Mouse (Mus musculus) thymus, postnatal 25 days (tissue): Measurements from ENCODE around the gene A930009A15Rik.

ENCODE experiments used
- DNase-seq: peaks from one replicate; pipeline ENCODE4 v3.0.0; 2022

A930009A15Rik gene

DNA sequence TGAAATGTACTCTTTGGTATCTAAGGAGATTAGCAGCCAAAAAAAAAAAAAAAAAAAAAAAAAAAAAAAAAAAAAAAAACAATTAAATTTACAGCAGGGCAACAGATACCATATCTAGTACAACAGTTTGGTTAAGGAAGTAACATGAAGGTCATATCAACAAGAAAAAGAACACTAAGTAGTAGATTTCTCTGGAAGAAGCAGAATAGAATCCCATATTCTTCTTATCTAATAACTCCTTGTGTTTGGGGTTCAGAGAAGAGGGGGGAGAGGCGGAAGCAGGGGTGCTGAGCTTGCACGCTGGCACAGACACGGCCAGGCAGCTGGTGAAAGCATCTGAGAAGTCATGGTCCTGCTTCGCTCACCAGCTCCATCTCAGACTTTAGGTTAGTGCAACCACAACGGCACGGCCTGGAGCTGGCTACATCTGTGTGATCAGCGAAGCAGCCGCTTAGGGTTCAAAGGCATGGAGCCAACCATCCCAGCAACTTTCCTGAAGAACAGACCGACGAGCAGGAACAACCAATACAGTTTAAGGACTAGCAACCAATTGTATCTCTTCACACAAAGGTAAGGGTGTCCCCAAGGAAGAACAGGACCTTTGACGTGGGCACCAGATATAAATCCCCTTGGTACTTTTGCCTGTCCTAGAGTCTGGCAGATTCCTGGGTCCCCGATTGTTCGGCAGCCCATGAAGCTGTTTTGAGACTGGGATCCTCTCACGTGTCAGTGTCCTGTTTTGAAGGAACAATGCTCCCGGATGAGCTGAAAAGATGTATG is at the start of gene A930009A15Rik:
Gene A930009A15Rik, plus strand, starts transcription at position 275 of the 780 bp plus-strand sequence.
- no peak for DNase-seq

DNA sequence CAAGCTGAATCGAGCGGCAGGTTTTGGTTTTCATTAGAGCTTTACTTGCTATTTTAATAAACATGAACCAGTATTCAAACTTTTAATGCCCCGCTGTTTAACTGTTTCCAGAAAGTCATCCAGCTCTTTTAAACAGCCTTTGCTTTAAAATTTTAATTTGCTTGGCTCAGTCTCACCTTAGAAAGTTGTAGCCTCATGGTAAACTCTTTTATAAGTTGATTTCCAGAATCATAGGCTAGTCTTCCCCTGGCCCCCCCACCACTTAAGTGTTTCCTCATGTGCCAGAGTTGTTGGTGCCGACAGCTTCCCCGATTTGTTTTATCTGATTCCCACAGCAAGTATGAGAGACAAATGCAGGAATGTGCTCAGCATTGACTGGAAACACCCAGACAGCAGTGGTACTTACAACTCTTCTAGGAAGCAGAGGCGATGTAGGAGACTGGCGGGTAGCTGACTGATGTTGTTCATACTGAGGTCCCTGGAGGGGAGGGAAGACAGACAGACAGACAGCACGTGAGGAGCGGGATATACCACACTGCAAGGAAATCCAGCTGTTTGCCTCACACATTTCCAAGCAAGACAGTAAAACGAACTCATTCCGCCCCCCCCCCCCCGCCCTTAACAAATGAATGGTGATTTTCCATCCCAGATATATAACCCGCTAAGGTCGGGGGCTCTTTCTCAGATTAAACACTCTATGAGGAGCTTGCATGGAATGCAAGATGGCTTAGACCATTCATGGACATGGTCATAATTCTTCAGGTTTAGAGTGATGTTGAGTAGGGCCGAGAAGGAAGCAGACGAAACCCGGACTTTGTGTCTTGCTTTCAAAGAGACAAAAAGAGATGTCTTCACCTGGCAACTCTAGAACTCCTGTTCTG is 49.3 kb upstream of the A930009A15Rik start:
- no peak for DNase-seq

DNA sequence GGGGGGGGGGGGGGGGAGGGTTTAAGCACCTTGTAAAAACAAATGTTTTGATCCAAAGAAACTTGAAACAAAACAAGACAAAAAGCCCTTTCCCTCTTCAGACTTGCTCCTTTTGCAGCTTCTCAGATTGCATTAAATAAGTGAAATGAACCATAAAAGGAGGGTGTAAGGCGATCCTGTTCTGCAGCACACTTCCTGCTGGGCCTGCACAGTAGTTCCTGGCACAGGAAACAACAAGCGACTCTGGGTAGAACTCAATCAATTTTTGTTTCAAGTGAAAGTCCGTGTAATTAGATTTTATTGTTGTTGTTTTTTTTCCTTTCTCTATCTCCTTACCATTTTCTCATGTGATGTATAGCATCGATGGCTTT is 48.7 kb upstream of the A930009A15Rik start:
- DNase-seq: no peak

DNA sequence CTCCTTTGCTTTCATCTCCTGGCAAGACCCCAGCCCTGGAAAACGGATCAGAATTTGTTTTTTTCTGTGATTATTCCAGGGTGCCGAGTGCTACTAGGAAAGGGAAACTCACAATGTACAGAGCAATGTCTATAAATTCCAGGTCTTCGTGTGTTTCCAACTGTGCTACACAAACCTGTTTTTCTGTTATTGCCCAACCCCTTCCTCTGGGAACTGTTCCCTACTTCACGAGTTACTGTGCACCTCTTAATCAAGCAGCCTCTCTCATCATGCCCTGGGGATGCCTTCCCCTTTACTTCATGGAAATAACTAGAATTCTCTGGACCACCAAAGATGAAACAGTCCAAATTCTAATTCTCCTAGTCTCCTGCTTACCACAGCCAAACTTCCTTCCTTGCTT is 40.9 kb upstream of the A930009A15Rik start:
- no peak for DNase-seq

DNA sequence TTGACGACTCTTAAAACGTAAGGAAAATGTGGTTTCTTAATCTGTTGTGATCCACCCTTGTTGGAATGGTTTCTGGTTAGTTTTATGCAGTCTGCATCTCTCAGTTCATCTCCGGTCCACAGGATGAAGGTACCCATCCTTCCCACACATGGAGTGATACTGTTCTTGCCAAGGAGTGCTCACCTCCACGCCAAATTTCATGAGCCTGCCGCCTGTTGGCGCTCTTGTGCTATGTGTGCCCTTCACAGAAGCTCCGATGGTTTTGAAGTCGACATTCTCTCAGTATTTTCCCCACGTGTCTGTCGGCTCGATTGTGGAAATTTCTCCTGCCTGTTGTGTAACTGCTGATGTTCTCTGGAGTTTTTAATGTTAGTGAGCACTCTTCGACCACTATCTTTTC is 40.0 kb upstream of the A930009A15Rik start:
- no peak for DNase-seq

DNA sequence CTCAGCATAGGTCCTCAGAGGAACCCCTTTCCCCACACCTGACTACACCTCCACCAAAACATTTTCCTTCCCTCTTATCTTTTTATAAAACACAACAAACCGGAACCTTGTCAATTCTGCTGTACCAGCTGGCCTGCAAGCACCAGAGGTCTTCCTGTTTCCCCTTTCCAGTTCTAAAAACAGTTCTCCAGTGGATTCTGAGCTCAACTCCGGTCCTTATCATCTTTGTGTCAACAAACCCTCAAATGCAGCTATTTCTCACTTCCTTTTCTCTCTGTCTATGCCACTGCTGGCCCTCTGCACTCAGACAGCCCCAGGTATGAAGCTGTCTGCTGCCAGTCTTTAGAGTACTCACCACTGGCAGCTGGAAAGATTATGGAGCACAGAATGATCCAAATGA is 39.0 kb upstream of the A930009A15Rik start:
- no peak for DNase-seq

DNA sequence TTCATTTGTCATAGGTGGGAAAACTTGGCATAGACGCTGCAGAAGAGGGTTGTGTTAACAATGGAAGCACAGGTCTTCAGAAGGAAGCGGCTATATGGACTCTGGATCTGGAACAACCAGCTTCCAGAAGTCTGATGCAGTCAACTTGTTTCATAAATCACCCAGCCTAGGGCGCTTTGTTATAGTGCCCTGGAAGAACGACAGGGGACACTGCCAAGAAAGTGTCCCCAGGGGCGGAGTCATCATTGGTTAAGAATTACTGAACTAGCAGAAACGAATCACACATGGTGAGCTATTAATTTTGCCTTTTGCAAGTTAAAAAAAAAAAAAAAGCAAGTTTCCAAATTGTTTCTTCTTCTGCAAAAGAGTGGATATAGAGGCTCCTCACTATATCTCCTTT is 26.9 kb upstream of the A930009A15Rik start:
- DNase-seq: no peak

DNA sequence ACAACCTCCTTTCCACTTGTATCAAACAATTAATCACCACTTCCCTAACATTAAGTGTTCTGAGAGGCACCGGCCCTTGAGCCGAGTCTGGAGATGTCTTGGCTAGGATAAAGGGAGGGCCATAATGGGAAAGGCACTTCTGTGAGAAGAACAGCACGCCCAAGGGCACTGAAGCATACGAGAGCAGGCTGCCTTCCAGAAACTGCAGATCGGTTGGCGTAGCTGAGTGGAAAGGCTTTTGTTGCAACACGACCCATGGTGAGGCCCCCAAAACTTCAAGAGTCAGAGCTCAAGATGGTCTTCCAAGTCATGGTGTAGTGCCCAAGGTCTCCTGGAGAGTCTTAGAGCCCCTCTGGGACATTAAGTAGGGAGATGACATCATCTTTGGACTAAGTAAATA is 19.5 kb upstream of the A930009A15Rik start:
- DNase-seq: no peak

DNA sequence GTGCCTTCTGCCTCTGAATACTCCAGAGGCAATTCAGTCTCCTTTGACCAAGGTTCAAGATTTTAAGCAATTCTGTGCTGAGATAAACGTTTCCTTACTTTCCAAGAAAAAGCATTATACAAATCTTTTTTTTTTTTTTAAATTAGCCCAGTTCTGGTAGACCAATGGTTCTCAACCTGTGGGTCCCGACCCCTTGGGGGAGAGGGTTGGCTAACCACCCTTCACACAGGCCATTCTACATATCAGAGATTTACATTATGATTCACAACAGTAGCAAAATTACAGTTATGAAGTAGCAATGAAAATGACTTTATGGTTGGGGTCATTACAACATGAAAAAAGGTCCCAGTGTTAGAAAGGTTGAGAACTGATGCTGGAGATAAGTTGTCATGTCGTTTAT is 18.7 kb upstream of the A930009A15Rik start:
- DNase-seq: no peak

DNA sequence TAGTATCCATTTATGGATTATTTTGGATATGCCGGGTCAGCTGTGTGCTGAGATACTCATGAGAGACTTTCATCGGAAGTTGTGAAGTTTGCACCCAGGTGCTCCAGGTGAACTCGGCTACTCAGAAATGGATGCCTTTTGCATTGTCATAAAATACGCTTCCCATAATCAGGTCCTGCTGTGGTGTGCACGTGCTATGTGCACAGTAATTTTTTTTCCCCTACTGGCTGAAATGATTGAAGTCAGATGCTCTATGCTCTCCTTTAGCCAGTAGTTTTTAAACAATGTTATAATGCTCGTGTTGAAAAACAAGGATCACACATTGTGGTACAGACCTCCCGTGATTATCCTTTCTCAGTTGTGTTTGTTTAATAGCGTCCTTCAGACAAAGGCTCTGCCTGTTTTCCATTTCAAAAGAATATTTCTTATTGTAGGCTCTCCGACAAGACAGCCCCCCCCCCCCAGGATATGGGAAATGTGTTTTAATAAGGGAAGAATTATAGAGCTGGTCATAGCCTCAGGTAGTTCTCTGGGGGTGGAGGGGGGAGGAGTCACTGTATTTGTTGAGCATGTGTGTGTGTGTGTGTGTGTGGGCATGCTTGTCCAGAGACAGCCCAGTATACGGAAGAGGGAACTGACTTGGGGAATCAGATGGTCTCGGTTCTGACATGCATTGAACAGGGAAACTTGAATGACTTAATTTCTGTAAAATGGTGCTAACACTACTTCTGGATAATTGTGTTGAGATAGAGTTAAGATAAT is 16.3 kb upstream of the A930009A15Rik start:
- no peak for DNase-seq

DNA sequence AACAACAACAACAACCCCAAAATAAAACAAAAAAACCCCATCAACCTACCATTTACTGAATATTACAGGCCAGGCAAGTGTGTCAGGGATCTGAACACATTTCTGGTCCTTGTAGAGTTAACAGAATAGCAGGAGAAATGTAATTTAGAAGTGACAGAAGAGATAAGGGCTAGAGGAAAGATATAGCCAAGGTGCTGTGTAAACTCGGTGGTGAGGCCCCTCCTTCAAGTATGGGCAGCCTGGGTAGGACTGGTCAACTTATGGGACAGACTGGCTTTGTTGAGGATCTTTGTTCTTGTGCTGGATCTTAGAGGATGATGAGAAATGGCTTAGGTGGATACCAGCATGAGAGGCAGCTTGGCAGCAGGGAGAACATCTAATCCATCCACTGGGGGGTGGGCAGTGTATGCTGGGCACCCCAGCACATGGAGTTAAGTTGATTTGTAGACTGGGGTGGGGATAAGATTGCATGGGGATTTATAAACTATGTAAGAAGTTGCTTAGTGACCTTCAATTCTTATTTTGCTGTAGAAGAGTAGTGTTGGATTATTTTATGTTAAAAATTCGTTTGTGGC is 14.5 kb upstream of the A930009A15Rik start:
- no peak for DNase-seq

DNA sequence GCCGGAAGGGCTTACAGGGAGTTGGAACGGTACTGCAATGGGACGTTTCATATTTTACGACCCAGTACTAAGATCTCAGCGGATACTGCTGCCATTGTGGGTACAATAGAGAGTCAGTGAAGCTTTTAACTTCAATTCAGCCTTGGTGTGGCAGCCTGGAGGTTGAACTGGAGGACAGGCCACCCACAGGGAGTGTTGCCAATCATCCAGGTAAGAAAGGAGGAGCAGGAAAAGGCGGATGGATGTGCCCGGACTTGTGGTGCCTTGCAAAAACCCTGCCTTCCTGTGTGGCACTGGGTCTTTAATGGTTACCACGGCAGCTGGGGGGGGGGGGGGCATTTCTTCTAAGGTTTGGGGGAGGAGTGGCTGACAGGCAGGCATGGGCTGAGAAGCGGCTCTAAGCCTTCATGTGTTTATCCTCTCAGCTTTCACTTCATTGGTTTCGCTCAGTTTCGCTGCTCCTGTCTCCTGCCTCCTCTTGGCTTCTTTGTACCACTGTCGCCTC is 13.0 kb upstream of the A930009A15Rik start:
- DNase-seq: no peak

DNA sequence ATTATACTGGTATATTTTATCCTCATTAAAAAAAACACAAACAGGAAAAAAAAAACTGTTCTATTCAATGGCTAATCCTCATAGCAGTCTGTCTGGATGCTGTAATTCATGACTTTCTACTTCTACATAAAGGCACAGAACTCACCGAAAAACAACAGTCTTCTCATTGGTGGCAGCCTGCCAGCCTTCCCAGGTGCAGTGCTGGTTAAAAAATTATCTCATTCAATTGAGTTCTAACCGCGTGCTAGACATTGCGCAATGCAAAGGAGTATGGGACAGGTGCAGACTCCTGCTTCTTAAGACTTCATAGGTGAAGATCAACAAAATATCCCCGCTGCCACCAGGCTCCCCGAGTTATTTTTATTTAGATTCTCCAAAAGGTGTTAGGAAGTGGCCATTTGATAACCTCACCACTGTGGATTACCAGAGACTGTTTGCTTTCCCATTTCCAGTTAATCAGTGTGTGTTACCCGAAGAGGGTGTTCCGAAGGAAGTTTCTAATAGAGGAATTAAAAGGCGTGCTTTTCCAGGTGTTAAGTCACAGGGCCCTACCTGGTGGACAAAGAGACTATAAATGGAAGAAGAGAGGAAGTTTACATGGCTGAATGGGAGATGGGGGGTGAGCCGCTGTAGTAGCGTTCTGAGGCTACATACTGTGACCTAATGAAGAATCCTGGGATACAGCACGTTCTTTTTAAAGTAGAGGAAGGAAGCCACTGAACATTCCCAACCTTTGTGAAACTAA is 8.5 kb upstream of the A930009A15Rik start:
- no peak for DNase-seq

DNA sequence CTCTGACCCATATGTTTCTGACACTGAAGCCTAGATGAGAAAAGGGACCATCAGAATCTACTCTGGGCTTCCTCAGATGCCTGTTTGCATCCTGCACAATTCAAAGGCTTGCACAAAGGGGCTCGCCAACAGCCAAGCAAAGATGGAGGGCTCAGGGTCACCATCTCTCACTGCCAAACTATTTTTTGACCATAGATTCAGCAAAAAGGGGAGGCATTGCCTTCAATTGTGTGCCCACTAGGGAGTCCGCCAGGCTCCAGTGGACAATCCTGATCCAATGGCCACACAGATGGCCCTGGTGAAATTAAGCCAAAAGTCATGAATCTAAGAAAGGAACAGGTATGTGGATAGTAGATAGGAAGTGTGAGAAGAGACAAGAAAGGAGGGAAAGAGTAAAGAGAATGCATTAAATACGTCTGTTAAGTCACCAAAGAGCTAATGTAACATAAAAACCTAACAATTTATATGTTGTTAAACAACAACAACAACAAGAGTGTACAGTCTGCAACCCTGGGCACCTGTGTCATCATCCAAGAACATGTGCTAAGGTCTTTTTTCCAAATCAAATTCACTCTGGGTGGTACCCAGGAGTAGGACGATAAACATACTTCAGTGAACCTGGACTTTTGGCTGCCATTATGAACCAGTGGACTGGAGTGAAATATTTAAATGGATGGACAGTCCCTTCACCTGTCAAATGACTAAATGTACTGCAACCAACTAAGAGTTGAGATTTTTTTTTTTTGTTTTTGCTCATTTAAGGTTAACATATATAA is 6.7 kb upstream of the A930009A15Rik start:
- DNase-seq: no peak

DNA sequence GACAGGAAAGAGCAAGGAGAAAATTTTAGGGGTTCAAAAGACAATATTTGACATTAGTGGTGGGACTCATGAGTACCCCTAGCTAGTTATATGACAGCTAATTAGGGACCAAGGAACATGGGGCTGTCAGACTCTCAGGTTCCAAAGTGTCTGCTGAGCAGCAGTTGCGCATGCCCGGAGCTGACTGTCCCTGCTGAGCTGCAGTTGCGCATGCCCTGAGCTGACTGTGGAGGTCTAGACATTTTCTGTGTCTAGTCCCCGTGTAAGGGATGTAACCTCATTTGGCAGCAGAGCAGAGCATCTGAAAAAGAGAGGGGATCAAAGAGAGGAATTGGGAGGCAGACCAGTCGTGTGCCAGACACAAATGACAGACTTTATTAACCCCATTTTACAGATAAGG is 5.8 kb upstream of the A930009A15Rik start:
- DNase-seq: no peak

DNA sequence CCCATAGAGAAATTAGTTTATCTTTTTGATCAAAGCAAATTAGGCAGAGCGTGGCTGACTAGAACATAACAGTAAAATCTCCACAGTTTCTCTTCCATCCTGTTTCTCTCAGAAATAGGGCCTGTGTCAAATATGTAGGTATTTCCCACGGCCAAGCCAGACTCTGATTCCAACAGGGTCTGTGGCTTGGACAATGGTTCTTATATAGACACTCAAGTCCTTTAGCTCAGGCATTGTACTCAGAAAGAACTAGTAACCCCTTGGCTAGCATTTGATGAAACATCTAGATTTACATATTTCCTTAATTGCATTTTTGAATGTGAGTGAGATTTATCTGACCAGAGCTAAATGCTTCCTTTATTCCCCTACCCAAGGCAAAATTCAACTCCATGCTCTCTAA is 791 bp downstream of the A930009A15Rik start:
- no peak for DNase-seq

DNA sequence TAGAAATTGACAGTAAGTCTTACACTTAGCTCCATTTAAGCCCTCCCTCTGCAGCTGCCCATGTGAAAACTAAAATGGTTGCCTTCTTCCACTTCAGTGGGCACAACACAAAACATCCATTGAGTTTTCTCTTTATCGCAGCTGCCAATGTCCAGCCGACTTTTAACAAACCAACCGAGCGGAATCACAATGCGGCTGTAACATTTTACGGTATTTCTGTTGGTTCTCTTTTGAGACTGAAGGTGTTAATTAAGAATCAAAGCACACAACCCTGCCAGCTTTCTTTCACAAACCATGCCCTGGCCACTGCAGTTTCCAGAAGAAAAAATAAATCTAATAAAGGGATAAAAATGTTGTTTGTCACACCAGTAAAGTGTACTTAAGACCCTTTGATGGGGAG is 1.5 kb downstream of the A930009A15Rik start:
- DNase-seq: no peak

DNA sequence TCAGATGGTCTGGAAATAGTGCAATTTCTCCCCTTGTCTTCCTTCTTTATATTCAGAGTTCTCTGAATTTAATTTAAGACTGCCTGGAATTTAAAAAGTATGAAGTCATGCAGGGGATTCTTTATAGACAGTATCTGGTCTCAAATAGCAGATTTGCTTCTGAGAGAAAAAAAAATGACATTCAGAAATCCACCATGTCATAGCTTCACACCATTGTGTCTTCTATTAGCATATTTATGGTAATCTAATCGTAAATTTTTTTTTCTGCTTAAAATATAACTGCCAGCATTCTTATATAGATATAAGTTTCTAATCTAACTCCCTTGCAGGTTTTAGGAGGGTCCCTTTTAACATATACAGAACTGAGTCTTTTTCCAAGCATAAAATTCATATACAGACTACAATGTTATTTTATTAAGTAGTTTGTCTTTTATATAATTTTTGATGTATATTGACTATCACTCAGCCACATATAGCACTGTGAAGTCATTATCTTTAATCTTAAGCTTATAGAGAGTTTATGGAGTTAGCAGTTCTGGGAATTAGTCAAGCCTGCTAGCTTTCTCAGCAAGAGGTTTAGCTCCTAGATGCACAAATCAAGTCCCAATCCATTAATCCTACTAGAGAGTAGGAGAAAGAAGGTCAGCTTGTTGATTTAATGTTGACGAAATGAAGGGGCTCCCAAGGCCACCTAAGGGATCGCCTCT is 2.1 kb downstream of the A930009A15Rik start:
- no peak for DNase-seq

DNA sequence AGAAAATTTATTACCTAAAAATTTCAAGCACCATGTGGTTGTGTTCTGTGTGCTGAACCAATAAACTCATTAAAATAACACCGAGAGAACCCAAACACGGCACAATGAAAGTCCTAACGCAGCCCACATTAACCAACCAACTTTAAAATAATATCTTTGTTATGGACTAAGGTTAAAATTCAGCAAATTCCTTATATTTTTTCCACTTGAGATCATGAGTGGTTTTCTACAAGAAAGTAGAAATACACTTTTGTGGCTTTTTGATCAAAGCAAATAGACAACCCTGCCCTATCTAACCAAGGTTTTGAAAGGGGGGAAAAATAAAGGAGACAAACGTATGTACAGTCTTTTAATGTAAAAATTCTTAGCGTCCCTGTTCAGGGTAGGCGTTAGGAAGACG is 9.3 kb downstream of the A930009A15Rik start:
- DNase-seq: no peak

DNA sequence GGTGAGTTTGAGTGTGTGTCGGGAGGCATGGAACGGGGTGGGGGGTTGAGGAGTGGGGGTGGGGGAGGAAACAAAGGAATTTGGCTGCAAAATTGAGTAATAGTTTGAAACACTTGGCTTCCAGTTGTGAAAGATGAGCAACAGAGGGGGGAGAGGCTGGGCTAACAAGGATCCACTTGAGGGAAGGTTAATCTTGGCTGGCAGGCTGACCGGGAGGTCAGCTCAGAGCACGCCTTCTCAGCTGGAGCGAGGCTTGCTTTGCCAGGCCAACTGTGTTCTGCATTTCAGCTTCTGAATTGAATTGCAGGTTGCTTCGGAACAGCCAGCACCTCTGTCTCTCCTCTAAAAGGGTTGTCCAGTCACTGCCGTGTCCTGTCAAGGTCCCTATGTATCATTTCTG is 9.7 kb downstream of the A930009A15Rik start:
- no peak for DNase-seq

DNA sequence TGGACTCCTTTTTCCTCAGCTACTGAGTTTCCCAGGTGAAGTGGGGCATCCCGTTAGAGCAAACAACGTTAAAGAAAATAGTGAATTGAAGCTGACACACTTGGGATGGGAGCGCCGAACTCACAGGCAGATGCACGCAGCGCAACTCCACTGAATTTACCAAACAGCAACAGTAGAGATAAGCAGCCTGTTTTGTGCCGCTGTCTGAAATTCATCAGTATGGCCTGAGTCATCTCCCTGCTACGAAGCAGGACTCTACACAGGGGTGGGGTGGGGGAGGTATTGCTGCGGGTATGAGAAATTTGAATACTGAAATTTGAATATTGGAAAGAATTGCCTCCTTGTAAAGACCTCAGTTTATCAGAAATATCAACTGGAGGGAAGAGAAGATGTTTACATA is 12.2 kb downstream of the A930009A15Rik start:
- no peak for DNase-seq
